Mouse (Mus musculus): ENCODE results near the gene Coa5.

Gene Coa5

DNA sequence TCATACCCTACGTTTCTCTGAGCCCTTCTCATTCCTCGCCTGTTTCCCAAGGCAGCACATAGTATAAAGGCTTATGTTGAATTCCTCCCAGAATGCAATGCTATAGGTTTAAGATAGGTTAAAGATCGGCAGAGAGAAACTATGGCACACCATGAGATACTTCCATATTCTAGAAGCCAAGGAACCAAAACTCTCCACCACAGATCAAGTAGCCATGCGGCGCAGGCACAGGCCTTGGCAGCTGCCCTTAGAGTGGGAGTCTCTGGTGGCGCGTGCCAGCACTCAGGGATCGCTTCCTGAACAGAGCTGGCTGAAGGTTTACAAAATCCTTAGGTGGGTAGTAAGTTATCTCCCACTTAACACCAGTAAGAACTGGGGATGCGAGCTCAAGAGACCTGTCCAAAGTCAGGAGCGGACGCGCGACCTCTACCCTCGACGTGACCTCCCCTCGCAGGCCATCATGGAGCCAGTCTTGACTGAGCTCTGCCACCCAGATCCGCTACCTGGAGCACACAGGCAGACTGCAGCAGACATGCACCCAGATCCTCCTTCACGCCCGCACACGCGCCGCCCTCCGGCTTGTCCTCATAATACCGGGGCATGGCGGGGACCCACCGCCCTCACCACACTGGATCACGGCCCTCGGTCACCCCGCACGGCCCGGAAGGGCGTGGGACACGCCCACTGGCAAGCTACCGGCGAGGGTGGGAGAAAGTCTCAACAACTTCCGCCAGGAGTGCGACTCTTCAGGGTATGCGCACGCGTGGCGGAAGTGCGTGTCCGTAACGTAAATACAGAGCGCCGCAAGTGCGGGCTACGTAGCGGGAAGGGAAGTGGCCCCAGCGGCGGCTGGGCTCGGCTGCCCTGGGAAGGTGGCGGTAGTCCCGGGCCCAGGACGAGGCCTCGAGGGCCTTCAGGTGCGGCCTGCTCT lies at the start of gene Coa5, which contains the start of gene Unc50:
Coa5 (minus strand) TSS at position 738 of the 931 bp plus-strand sequence.
Unc50 (plus strand) TSS at position 774 of the 931 bp plus-strand sequence.
- peak; percentile 92 for DNase-seq (ENCODE audit: low read depth, low spot score)

DNA sequence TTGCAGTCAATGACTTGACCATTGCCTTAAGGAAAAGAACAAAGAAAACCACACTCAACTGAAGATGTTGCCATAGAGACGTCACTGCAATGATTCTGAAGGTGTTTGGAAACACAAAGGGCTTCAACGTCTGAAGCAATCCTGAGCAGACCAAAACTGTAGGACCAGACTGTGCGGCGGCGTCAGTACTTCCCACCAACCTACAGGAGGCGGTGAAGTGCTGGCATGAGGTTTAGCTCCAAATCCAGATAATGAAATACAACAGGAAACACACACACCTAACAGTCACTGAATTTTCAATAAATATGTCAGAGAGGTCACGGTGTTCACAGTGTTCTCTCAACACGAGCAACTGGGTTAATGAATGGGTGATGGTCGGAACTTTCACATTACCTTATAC lies 49.2 kb upstream of the Coa5 start:
- no peak for DNase-seq (ENCODE audit: low read depth, low spot score)

- DNase-seq (ENCODE audit: low read depth, low spot score) = no peak
Measured at GRCm38 (mm10) chr1:37478416-37478815, 48.5 kb upstream of the Coa5 start.

DNA sequence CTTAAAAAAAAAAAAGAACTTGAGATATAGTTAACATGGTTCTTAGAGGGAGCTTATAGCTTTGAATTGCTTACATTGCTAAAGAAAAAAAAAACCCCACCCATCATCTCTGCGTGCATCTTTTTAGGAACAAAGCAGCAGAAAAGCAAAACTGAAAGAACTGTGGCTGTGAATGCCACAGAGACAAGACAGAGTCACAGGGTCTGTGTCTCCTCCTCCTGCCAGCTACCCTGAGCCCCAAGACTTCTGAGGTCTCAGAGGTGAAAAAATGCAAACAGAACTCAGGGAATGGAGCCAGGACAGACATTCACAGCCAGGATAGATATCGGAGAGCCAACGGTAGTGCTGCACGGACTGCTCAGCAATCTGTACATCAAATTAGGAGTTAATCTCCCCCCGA lies 48.0 kb upstream of the Coa5 start:
- DNase-seq (ENCODE audit: low read depth, low spot score) = no peak

DNA sequence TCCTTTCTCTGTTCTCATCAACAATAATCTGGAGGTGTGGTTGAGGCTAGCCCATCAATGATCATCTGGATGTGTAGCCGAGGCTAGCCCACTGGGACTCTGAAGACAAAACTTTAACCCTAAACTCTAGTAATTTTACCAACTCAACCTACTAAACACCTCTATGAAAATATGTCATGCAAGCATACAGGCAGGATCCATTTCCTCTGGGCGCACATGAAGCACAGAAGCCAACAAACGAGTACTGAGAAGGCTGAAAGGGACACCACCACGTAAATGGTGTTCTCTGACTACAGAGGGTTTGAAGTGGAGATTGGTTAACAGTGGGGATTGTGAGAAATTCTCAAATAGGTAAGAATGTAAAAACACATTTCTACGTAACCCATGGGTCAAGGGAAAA lies 47.3 kb upstream of the Coa5 start:
- no peak for DNase-seq (ENCODE audit: low read depth, low spot score)

- DNase-seq (ENCODE audit: low read depth, low spot score) = no peak
Measured at GRCm38 (mm10) chr1:37475312-37475711, 45.4 kb upstream of the Coa5 start.

GRCm38 (mm10) chr1:37474634-37475190 lies 44.8 kb upstream of the Coa5 start:
- DNase-seq (ENCODE audit: low read depth, low spot score) = no peak

- no peak for DNase-seq (ENCODE audit: low read depth, low spot score)
Measured at GRCm38 (mm10) chr1:37474046-37474445, 44.1 kb upstream of the Coa5 start.

DNA sequence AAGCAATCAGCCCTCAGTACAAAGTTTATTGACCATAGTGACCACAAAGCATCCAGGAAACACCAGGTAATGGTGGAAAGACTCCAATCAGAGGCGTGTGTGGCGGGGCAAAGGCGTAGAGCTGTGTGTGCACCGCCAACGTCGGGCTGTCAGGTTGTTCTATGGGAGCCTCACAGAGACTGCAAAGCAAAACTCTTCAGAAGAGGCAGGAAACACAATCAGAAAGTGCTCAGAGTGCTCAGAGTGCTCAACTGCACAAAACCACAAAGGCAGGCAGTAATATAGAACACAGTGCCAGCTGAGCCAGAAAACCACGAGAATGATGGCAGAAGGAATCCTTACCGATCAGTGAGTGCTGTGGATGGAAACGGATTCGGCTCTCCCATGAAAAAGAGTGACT lies 43.3 kb upstream of the Coa5 start:
- no peak for DNase-seq (ENCODE audit: low read depth, low spot score)

GRCm38 (mm10) chr1:37471179-37472148 lies 41.6 kb upstream of the Coa5 start:
- DNase-seq (ENCODE audit: low read depth, low spot score) = no peak

GRCm38 (mm10) chr1:37469007-37469406 lies 39.1 kb upstream of the Coa5 start:
- no peak for DNase-seq (ENCODE audit: low read depth, low spot score)

DNA sequence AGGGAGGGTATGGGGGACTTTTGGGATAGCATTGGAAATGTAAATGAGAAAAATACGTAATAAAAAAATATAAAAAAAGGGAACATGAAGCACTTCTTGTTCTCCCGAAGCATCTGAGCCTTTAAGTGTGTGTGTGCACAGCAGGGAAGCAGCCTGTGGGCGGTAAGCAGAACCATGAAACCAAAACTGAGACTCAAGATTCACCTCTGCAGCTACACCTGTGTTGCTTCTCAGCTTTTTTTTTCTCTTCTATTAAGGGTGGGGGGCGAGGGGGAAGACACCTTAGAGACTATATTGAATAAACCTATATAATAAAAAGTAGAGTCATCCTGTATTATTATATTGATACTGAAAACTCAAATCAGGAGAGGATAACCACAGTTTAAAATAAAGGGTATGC lies 37.9 kb upstream of the Coa5 start:
- DNase-seq (ENCODE audit: low read depth, low spot score) = no peak

GRCm38 (mm10) chr1:37466322-37466995 lies 36.6 kb upstream of the Coa5 start:
- no peak for DNase-seq (ENCODE audit: low read depth, low spot score)

DNA sequence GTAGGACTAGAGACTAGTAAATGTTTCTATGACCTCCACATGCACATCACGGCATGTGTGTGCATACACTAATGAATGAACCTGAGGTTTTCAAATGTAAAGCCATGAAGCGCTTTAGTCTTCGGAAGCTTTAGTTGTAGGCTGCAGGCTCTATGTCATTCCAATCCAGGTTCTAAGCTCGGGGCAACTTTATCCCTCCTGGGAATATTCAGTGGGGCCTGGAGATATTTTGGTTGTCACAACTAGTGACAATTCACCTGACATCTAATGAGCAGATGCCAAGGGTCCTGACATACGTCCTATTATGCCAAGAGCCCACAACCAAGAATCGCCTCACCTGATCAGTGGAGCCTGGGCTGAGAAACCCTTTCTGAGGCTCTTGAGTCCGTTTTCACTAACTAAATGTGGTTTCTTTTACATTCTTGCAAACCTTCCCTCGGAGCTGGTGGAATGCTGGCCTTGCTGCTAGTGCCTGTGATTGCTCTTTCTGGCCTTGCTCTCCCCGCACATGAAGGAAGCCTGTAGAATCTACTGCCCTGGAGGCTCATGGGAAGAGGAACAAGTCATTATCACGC lies 35.1 kb upstream of the Coa5 start:
- no peak for DNase-seq (ENCODE audit: low read depth, low spot score)

DNA sequence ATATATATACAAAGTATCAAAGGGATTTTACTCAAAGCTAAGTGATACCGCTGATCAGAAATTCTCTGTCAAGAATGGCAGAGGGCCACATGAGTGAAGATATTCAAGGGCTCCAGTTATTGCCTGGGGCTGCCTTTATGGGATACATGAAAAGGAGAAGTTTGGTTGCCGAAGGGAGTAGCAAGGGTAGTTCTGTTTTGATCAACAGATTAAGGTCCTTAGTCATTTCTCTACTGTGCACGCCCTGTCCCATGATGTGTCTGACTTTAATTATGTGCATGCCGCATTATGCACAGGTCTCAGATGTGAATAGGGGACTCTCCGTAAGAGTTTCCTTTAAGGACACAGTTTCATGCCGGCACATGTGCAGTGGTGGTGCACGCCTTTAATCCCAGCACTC lies 27.6 kb upstream of the Coa5 start:
- DNase-seq (ENCODE audit: low read depth, low spot score) = no peak

DNA sequence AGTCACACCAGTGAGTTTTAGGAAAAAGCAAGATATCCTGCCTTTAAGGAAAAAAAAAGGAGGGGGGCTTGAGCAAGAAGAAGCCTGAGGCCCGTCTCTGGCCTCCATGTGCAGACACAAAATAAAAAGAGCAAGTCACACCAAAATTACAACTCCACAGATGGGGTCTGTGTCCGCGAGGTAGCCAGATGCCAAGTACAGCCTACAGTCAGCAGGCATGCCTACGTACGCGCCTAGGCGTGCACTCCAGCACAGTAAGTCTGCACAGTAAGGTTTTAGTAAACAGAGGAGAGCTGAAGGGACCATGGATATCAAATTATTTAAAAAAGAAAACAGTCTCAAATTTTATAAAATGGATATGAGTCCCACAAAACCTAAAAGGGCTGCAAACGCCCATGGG lies 21.4 kb upstream of the Coa5 start:
- DNase-seq (ENCODE audit: low read depth, low spot score) = no peak

GRCm38 (mm10) chr1:37448361-37449095 lies 18.6 kb upstream of the Coa5 start:
- DNase-seq (ENCODE audit: low read depth, low spot score) = no peak

GRCm38 (mm10) chr1:37442848-37443835 lies 13.2 kb upstream of the Coa5 start:
- no peak for DNase-seq (ENCODE audit: low read depth, low spot score)

DNA sequence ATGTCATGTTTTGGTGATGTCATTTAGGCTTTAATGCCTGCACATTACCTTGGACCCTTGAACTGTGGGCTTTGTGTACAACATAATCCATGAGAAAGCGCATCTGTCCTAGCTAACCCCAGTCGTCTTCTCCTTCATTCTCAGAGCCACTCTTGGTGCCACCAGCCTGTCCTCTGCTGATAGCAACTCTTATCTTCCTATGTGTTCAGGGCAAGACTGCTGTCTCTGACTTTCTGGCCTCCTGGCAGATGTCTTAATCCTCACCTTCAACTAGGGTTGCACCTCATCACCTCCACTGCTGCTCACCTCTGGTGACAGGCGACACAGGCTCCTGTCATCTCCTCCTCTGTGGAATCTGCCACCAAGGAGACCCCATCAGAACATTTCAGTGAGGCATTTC lies 6.5 kb upstream of the Coa5 start:
- no peak for DNase-seq (ENCODE audit: low read depth, low spot score)

All from retina, adult 2 months (tissue).